Mouse (Mus musculus): Measurements from ENCODE around the gene Osgin1. TPM values are rescaled to one million over a fixed set of nuclear protein-coding genes. Genes with fewer than 3 reads are reported as not detected.

Gene Osgin1
- total and polyA plus RNA-seq, 2 experiments from 2014 or later: 0.45 TPM; not detected in 1

DNA sequence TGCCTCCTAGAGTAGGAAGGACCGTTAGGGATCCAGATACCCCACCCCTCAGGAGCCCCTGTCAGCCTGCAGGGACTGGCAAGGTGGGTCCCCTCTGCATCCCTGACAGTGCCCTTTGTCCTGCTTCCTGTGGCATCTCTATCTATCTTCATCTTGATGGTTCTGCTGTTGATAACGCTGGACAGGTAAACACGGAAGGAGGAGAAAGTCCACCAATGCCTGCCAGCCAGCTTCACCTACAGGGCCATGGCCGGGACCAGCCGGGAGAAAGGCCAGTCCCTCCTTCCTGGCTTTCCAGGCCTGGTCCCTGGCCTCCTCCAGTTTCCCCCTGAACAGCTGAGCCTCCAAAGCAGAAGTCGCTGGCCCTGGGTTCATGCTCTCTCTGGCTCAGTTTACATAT, 645 bp downstream of the Osgin1 start:
- H3K9ac ChIP-seq (replicated peaks; ENCODE audit: low read length): no peak overlapping the region
- DNase-seq (ENCODE audit: low spot score) (no peak), ATAC-seq (no peak)
- H3K9me3 ChIP-seq (ENCODE audit: low read length): no peaks in the 10 kb centered on the region
- no peaks in the 10 kb centered on the region for H3K4me1 ChIP-seq (ENCODE audit: insufficient read depth, low read length)
- no peak overlapping the region for H3K4me2 ChIP-seq (ENCODE audit: low read depth, low read length)
- no peak overlapping the region for H3K27ac ChIP-seq
- H3K4me3 ChIP-seq (ENCODE audit: low read length): no peak overlapping the region
- H3K27me3 ChIP-seq (ENCODE audit: insufficient read depth, low read length): no peaks in the 10 kb centered on the region
- WGBS: 87% methylated on average over 6 of the region's 6 CpGs
- no peaks in the 10 kb centered on the region for H3K36me3 ChIP-seq (ENCODE audit: insufficient read depth, low read length)
- TF ChIP-seq CTCF (IDR thresholded peaks at IDR 0.05; ENCODE audit: low read depth): no peak

DNA sequence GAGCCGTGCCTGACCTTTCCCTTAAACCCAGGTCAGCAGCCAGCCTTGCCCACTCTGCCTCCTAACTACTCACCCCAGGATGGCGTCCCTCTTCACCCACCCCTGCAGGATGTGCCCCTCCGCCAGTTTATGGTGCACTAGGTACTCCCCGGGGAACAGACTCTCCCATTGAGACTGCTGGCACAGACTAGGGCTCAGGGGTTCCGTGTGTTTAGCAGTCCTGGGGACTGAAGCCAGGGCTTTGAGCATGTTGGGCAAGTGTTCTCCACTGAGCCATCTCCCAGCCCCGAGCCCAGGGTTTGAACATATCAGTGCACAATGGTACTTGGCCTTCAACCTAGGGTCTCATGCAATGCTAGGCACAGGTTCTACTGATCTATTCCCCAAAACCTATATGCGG, 1.6 kb downstream of the Osgin1 start:
- DNase-seq (ENCODE audit: low spot score) (no peak), ATAC-seq (no peak)
- Histone ChIP-seq H3K27me3 (ENCODE audit: insufficient read depth, low read length) (no peaks in the 10 kb centered on the region), H3K4me2 (ENCODE audit: low read depth, low read length) (no peak overlapping the region), H3K27ac (no peak overlapping the region), H3K9ac (replicated peaks; ENCODE audit: low read length) (no peak overlapping the region), H3K9me3 (ENCODE audit: low read length) (no peaks in the 10 kb centered on the region), H3K4me3 (ENCODE audit: low read length) (no peak overlapping the region), H3K4me1 (ENCODE audit: insufficient read depth, low read length) (peaks cover 4% of the 10 kb centered on the region; the same call in 1 of the 2 replicates), H3K36me3 (ENCODE audit: insufficient read depth, low read length) (no peaks in the 10 kb centered on the region)
- TF ChIP-seq CTCF (IDR thresholded peaks at IDR 0.05; ENCODE audit: low read depth): no peak
- 76% methylated on average over 7 of the region's 7 CpGs for WGBS

DNA sequence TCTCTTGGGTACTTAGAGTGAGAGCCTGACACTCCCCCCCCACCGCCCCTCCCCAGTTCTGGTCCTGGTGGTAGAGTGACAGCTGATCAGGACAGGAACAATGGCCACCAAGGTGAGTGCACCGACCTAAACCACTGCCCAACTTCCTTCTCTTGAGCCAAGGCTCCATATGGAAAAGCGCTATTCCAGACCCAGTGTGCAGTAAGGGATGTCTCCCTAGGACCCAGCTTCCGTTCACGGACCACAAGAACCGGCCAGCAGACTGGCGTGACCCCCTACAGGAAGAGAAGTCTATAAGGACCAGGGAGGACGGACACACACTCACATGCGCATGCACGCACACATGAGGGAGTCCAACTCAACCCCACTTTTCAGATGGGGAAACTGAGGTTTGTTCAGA, 2.4 kb downstream of the Osgin1 start:
- 85% methylated on average over 10 of the region's 10 CpGs for WGBS
- H3K4me1 ChIP-seq (ENCODE audit: insufficient read depth, low read length): peaks cover 4% of the 10 kb centered on the region; the same call in 1 of the 2 replicates
- H3K4me2 ChIP-seq (ENCODE audit: low read depth, low read length): no peak overlapping the region
- no peak overlapping the region for H3K9ac ChIP-seq (replicated peaks; ENCODE audit: low read length)
- H3K36me3 ChIP-seq (ENCODE audit: insufficient read depth, low read length): no peaks in the 10 kb centered on the region
- no peak overlapping the region for H3K27ac ChIP-seq
- no peak for ATAC-seq
- DNase-seq (ENCODE audit: low spot score): no peak
- TF ChIP-seq CTCF (IDR thresholded peaks at IDR 0.05; ENCODE audit: low read depth): no peak
- no peaks in the 10 kb centered on the region for H3K9me3 ChIP-seq (ENCODE audit: low read length)
- no peak overlapping the region for H3K4me3 ChIP-seq (ENCODE audit: low read length)
- H3K27me3 ChIP-seq (ENCODE audit: insufficient read depth, low read length): no peaks in the 10 kb centered on the region

DNA sequence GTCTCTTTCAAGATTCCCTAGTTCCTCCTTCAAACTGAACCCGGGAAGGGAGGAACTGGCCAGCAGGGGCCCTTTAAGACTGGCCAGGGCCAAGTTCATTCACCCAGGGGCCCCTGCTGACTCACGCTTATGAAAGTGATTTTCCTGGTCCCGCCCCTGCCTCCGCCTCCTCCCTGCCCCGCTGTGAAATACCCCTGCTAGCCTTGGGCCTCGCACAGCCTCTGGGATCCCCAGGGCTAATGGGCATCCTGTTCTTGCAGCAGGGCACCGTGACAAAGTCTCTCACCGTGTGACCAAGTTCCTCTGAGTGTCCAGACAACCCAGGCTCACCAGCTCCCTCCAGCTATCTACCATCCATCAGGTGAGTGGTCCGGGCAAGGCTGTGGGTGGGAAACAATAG, 3.0 kb downstream of the Osgin1 start:
- no peak for TF ChIP-seq CTCF (IDR thresholded peaks at IDR 0.05; ENCODE audit: low read depth)
- no peak overlapping the region for H3K27ac ChIP-seq
- no peak overlapping the region for H3K4me3 ChIP-seq (ENCODE audit: low read length)
- H3K9me3 ChIP-seq (ENCODE audit: low read length): no peaks in the 10 kb centered on the region
- no peaks in the 10 kb centered on the region for H3K27me3 ChIP-seq (ENCODE audit: insufficient read depth, low read length)
- no peak overlapping the region for H3K9ac ChIP-seq (replicated peaks; ENCODE audit: low read length)
- DNase-seq (ENCODE audit: low spot score): no peak
- no peaks in the 10 kb centered on the region for H3K36me3 ChIP-seq (ENCODE audit: insufficient read depth, low read length)
- H3K4me1 ChIP-seq (ENCODE audit: insufficient read depth, low read length): peaks cover 4% of the 10 kb centered on the region; the same call in 1 of the 2 replicates
- WGBS: 12% methylated on average over 9 of the region's 9 CpGs
- ATAC-seq: no peak
- H3K4me2 ChIP-seq (ENCODE audit: low read depth, low read length): no peak overlapping the region

DNA sequence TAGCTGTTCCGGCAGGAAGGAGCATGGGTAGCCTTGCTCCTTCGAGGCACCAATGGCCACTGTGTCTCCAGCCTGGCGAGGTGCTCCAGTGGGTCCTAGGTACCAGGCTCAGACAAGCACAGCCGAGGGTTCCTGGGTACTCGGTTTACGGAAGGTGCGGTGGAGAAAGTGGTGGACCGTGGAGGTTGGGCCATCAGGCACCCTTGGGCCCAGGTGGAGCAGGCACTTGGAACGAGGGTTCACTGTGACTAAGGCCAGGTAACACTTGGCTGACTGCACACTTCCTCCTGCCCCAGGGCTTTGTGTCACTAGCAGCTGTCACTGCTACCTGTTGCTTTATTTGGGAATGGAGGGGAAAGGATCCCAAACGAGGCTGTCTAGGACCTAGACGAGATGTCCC, 3.6 kb downstream of the Osgin1 start:
- no peak for TF ChIP-seq CTCF (IDR thresholded peaks at IDR 0.05; ENCODE audit: low read depth)
- no peak overlapping the region for H3K4me3 ChIP-seq (ENCODE audit: low read length)
- no peaks in the 10 kb centered on the region for H3K27me3 ChIP-seq (ENCODE audit: insufficient read depth, low read length)
- no peaks in the 10 kb centered on the region for H3K9me3 ChIP-seq (ENCODE audit: low read length)
- 72% methylated on average over 11 of the region's 11 CpGs for WGBS
- ATAC-seq (no peak), DNase-seq (ENCODE audit: low spot score) (no peak)
- H3K4me2 ChIP-seq (ENCODE audit: low read depth, low read length): no peak overlapping the region
- no peaks in the 10 kb centered on the region for H3K36me3 ChIP-seq (ENCODE audit: insufficient read depth, low read length)
- peaks cover 4% of the 10 kb centered on the region; the same call in 1 of the 2 replicates for H3K4me1 ChIP-seq (ENCODE audit: insufficient read depth, low read length)
- H3K9ac ChIP-seq (replicated peaks; ENCODE audit: low read length): no peak overlapping the region
- no peak overlapping the region for H3K27ac ChIP-seq

DNA sequence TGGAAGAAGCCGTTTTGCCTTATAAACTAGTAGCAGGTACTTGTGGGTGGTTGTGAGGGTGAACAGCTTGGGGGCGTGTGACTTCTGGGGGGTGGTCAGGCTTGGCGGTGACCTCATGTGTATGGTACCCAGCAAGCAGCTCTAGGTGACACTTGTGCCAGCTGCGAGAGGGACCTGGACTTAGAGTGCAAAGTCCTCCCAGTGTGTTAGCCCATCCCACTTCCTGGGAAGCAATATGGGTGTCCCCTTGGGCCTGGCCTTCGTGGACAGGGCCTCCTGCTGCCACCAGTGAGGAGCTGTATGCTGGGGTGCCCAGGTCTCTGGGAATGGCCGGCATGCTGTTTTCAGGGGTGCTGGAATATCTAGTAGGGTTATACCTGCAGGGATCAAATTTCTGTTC, 5.0 kb downstream of the Osgin1 start:
- H3K4me3 ChIP-seq (ENCODE audit: low read length): no peak overlapping the region
- no peak overlapping the region for H3K4me2 ChIP-seq (ENCODE audit: low read depth, low read length)
- no peak overlapping the region for H3K27ac ChIP-seq
- no peaks in the 10 kb centered on the region for H3K9me3 ChIP-seq (ENCODE audit: low read length)
- H3K9ac ChIP-seq (replicated peaks; ENCODE audit: low read length): no peak overlapping the region
- H3K27me3 ChIP-seq (ENCODE audit: insufficient read depth, low read length): no peaks in the 10 kb centered on the region
- H3K36me3 ChIP-seq (ENCODE audit: insufficient read depth, low read length): no peaks in the 10 kb centered on the region
- no peak for ATAC-seq
- TF ChIP-seq CTCF (IDR thresholded peaks at IDR 0.05; ENCODE audit: low read depth): no peak
- DNase-seq (ENCODE audit: low spot score): no peak
- peaks cover 4% of the 10 kb centered on the region; the same call in 1 of the 2 replicates for H3K4me1 ChIP-seq (ENCODE audit: insufficient read depth, low read length)
- 82% methylated on average over 6 of the region's 6 CpGs for WGBS

DNA sequence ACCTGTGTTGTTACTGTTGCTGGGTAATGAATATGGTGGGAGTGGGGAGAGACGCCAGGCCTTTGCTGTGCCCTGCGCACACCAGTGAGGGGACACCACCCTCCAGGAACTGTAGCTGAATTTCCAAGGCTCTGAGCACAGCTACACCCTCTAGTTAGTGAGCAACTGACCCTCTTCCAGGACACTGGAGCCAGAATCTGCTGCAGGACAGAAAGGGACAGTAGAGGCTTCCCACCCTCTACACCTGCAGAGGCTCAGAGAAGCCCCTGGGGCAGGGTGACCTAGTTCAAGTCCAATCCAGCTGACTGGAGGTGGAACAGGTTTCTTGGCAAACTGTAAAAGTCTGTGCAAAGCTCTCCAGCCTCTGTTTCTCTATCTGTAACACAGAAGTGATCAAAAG, 5.5 kb downstream of the Osgin1 start:
- WGBS: 90% methylated on average over 2 of the region's 2 CpGs

More for the DNA sequence above, 5.5 kb downstream of the Osgin1 start:
- DNase-seq (ENCODE audit: low spot score) (no peak), ATAC-seq (no peak)
- no peak overlapping the region for H3K4me2 ChIP-seq (ENCODE audit: low read depth, low read length)
- no peak overlapping the region for H3K27ac ChIP-seq
- no peaks in the 10 kb centered on the region for H3K36me3 ChIP-seq (ENCODE audit: insufficient read depth, low read length)
- H3K9me3 ChIP-seq (ENCODE audit: low read length): no peaks in the 10 kb centered on the region
- peaks cover 4% of the 10 kb centered on the region; the same call in 1 of the 2 replicates for H3K4me1 ChIP-seq (ENCODE audit: insufficient read depth, low read length)
- no peak for TF ChIP-seq CTCF (IDR thresholded peaks at IDR 0.05; ENCODE audit: low read depth)
- no peak overlapping the region for H3K4me3 ChIP-seq (ENCODE audit: low read length)
- H3K27me3 ChIP-seq (ENCODE audit: insufficient read depth, low read length): no peaks in the 10 kb centered on the region
- H3K9ac ChIP-seq (replicated peaks; ENCODE audit: low read length): no peak overlapping the region

Measured in hindbrain, postnatal 0 days (tissue).